Mouse (Mus musculus): Measurements from ENCODE around the gene Saysd1. TPM values are rescaled to one million over a fixed set of nuclear protein-coding genes. Genes with fewer than 3 reads are reported as not detected.
A peak's percentile ranks its signal among the peaks of the same experiment; 100 is the strongest.

Gene Saysd1
- total and polyA plus RNA-seq, 3 experiments: 3.2 to 4.4 TPM; not detected in 1

GRCm38 (mm10) chr14:20039795-20040194 lies 98.5 kb downstream of the Saysd1 start (continued):
- no peak for TF ChIP-seq TCF12 (IDR thresholded peaks at IDR 0.05; ENCODE audit: low read depth, low read length)

- no peak overlapping the region for H3K9ac ChIP-seq (ENCODE audit: control insufficient read depth, low read depth, low read length, poor library complexity, severe bottlenecking)
- H3K9me3 ChIP-seq (replicated peaks; ENCODE audit: insufficient read depth, low read length): no peaks in the 10 kb centered on the region
- H3K4me1 ChIP-seq (ENCODE audit: control insufficient read depth in 1 of 2, insufficient read depth in 2 of 2, low read length in 2 of 2): peaks cover 3 to 21% of the 10 kb centered on the region in 2 experiments
- DNase-seq (ENCODE audit: low read depth, low spot score): peak; percentile 53
- no peak for TF ChIP-seq HCFC1 (IDR thresholded peaks at IDR 0.05; ENCODE audit: low read depth, low read length)
- no peak for TF ChIP-seq POLR2A (IDR thresholded peaks at IDR 0.05; ENCODE audit: control insufficient read depth in 1 of 2, insufficient read depth in 1 of 2, low read depth in 1 of 2, low read length in 2 of 2, poor library complexity in 1 of 2)
- TF ChIP-seq MAZ (IDR thresholded peaks at IDR 0.05; ENCODE audit: low read depth, low read length): 0 out of 2 replicates have a peak, but pooled peaks have one; percentile 16
- no peak for TF ChIP-seq GATA1 (IDR thresholded peaks at IDR 0.05; ENCODE audit: low read depth, low read length)
- no peak for TF ChIP-seq CHD2 (IDR thresholded peaks at IDR 0.05; ENCODE audit: low read length)
- TF ChIP-seq MAFK (IDR thresholded peaks at IDR 0.05; ENCODE audit: borderline replicate concordance, low read depth, low read length): no peak
- no peaks in the 10 kb centered on the region for H3K27me3 ChIP-seq (ENCODE audit: control insufficient read depth in 1 of 2, insufficient read depth in 2 of 2, low read length in 2 of 2)
- H3K36me3 ChIP-seq (ENCODE audit: control insufficient read depth in 1 of 2, insufficient read depth in 2 of 2, low read length in 2 of 2): peaks cover 0 to 6% of the 10 kb centered on the region in 2 experiments; a peak in 2 of 4 replicates
- no peak overlapping the region for H3K27ac ChIP-seq (ENCODE audit: control insufficient read depth, low read depth, low read length)
- no peaks in the 10 kb centered on the region for H3K79me2 ChIP-seq (ENCODE audit: control insufficient read depth, insufficient read depth, low read length, poor library complexity)
- no peak overlapping the region for H3K4me3 ChIP-seq (ENCODE audit: control insufficient read depth in 1 of 2, insufficient read depth in 1 of 2, low read depth in 2 of 2, low read length in 2 of 2)
Measured at GRCm38 (mm10) chr14:20032738-20033116, 105.6 kb downstream of the Saysd1 start.

- peaks cover 0 to 6% of the 10 kb centered on the region in 2 experiments; a peak in 2 of 4 replicates for H3K36me3 ChIP-seq (ENCODE audit: control insufficient read depth in 1 of 2, insufficient read depth in 2 of 2, low read length in 2 of 2)
- no peak for DNase-seq (ENCODE audit: low read depth, low spot score)
- H3K9ac ChIP-seq (ENCODE audit: control insufficient read depth, low read depth, low read length, poor library complexity, severe bottlenecking): no peak overlapping the region
- TF ChIP-seq MEF2A (IDR thresholded peaks at IDR 0.05; ENCODE audit: extremely low read depth, insufficient replicate concordance, low read depth, low read length, poor library complexity, severe bottlenecking): no peak
- no peak for TF ChIP-seq GATA1 (IDR thresholded peaks at IDR 0.05; ENCODE audit: low read depth, low read length)
- TF ChIP-seq SMC3 (IDR thresholded peaks at IDR 0.05; ENCODE audit: low read depth, low read length): no peak
- no peak for TF ChIP-seq ZNF384 (IDR thresholded peaks at IDR 0.05; ENCODE audit: low read depth, low read length)
- no peak for TF ChIP-seq ZMIZ1 (IDR thresholded peaks at IDR 0.05; ENCODE audit: low read depth, low read length)
- no peak for TF ChIP-seq MAZ (IDR thresholded peaks at IDR 0.05; ENCODE audit: low read depth, low read length)
- no peak for TF ChIP-seq BHLHE40 (IDR thresholded peaks at IDR 0.05; ENCODE audit: borderline replicate concordance, low read depth, low read length)
- no peaks in the 10 kb centered on the region for H3K9me3 ChIP-seq (replicated peaks; ENCODE audit: insufficient read depth, low read length)
- H3K27ac ChIP-seq (ENCODE audit: control insufficient read depth, low read depth, low read length): no peak overlapping the region
- no peak overlapping the region for H3K4me3 ChIP-seq (ENCODE audit: control insufficient read depth in 1 of 2, insufficient read depth in 1 of 2, low read depth in 2 of 2, low read length in 2 of 2)
- H3K79me2 ChIP-seq (ENCODE audit: control insufficient read depth, insufficient read depth, low read length, poor library complexity): no peaks in the 10 kb centered on the region
- peaks cover 3 to 21% of the 10 kb centered on the region in 2 experiments for H3K4me1 ChIP-seq (ENCODE audit: control insufficient read depth in 1 of 2, insufficient read depth in 2 of 2, low read length in 2 of 2)
- no peaks in the 10 kb centered on the region; a peak in 1 of 4 replicates for H3K27me3 ChIP-seq (ENCODE audit: control insufficient read depth in 1 of 2, insufficient read depth in 2 of 2, low read length in 2 of 2)
Measured at GRCm38 (mm10) chr14:20032016-20032737, 106.2 kb downstream of the Saysd1 start.

All from MEL (cell line).